ENCODE assay signal across 15 mouse cellular contexts in the genomic region with DNA sequence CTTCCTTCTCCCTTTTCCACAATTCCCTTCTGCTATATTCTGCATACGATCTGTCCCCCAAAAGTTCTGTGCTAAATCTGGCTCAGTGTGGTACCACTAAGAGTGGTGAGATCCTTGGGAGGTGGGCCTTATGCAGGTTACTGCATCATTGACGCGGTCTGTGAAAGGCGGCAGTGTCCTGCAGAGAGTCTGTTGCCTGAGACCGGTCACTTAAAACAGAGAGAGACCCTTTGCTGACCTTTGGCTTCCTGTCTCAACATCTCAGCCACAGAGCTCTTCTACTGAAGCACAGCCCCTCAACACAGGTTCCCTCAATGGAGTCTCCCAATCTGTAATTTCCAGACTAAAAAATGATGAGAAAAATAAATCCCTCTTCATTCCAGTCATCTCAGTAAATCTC.
"Had no signal": no experiment of that assay in that cellular context is flagged by ENCODE, and none has a peak within 500 bp of the region (broad histone marks: within the 10 kb centered on the region; RNA-seq: fewer than 3 reads in every experiment).

No protein-coding gene starts in this region.

- DNase-seq: heart, postnatal 10 days; heart, postnatal 14 days; heart, postnatal 4 days; kidney, adult 11 months; kidney, adult 18-20 months; kidney, adult 2 months; kidney, adult 8-10 months; kidney, adult 9 months; kidney, postnatal 10 days; kidney, postnatal 14 days; kidney, postnatal 25 days; kidney, postnatal 36 days; kidney, postnatal 4 days; layer of hippocampus, adult 9-11 months; layer of hippocampus, postnatal 36 days had no signal
